Mouse (Mus musculus) natural killer cell, adult 2 months (primary cell): ENCODE measurements around the gene Rpl22.

Experiments used
- DNase-seq, 2 experiments: peaks; one replicate each; pipeline ENCODE4 v3.0.0; 2022; ENCODE audit warnings: low spot score in 2 of 2

Gene Rpl22

DNA sequence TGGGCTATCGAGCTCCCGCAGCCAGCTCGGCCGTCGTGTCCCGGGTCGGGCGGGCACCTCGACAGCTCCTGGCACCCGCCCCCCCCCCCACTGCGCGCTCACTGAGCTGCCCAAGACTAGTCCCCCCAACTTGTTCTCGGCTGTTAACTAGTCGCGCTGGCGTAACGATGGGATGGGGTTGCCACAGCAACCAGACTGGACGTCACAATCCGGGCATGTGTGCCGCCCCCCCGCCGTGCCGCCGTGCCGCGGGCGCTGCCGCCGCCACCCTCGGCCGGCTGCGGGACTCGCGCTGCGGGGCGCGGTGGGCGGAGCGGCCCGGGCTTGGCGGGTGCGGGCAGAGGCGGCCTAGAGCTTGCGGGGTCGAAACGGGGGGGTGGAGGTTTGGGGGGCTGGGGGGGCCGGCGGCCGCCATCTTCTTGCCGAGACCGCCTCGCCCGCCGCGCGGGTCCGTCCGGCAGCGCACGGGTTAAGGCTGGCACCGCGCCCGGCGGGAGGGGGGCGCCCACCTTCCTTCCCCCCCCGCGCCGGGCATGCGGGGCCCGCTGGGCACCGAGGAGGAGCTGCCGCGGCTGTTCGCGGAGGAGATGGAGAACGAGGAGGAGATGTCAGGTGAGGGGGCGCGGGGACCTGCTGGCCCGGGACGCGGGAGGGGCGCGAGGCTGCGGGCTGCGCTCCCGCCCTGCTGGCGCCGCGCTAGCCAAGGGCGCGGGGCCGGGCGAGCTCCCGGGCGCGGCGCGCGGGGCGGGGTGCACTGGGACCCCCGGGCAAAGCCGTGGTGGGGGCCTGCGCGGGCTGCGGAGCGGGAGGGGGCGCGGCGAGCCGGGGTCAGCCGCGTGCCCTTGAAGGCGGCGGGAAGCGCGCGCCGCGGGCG is 13.1 kb downstream of the Rpl22 start, which contains the start of gene Chd5:
Chd5 (plus strand) TSS at position 233 of the 874 bp plus-strand sequence.
- no peak for DNase-seq

DNA sequence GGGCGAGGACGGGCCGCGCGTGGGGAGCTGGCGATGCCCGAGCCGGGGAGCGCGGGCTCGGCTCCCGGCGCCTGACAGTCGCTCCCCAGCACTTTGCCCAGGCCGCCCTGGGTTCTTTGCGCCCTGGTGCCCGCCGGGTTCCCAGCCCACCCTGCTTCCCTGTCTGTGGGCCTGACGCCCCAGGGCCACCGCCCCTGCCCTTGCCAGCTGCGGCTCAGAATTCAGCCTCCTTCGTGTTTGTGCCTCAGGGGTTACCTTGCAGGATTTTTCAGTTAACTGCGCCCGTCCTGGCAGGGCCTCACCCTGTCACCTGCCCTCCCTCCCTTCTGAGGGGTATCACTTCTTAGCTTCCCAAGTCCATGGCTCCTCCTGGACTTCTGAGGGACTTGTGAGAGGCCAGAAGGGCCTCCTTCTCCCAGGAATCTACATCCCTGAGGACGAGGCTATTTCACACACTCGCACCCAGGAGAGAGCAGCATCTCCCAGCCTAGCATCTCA is 13.8 kb downstream of the Rpl22 start:
- no peak for DNase-seq

DNA sequence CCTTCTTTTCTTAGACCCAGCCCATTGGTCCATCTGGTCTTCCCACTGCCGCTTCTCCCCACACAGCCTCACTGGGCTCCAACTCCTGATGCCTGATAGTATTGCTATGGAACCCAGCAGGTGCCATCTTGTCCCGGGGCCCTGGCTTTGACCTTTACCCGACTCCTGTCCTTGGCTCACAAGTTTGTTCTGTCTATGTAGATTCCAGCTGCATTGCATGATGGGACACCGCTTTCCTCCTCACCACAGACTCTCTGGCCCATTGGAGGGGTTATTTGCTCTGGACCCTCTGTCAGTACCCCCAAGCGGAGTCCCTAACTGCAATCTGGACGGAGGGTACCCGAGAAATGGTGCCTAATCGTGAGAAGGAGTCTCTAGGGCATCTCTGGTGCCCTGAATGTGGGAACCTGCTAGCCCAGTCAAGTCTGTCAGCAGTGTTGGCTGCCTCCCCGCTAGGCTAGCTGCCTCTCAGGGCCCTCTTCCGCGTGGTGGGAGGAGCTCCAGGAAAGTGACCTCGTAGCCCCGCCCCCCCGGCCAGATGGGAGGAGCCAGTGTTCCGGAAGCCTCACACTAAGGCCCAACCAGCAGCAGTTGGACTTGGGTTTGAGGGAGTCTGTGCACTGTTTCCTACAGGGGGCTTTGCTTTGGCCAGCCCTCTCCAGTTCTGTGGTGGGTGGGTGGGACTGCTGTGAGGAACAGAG is 15.2 kb downstream of the Rpl22 start:
- DNase-seq = peak; percentile 26 to 31

DNA sequence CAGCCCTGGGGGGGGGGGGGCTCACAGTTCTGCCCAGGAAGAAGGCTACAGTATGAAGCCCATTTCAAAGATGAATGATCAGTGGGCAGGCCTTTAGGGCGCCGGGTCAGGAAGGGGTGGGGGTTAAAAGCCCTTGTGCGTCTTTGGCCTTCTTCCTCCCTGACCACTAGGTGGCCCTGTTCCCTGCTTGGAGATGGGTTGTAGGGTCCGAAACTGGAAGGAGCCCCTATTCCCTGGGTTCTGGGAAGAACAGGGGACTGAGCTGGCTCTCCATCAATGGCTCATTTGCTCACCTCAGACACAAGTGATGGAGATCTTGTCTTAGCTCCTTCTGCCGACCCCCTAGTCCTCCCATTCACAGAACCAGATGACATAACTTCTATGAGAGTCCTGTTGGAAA is 17.8 kb downstream of the Rpl22 start:
- peak; percentile 19 to 29 for DNase-seq

DNA sequence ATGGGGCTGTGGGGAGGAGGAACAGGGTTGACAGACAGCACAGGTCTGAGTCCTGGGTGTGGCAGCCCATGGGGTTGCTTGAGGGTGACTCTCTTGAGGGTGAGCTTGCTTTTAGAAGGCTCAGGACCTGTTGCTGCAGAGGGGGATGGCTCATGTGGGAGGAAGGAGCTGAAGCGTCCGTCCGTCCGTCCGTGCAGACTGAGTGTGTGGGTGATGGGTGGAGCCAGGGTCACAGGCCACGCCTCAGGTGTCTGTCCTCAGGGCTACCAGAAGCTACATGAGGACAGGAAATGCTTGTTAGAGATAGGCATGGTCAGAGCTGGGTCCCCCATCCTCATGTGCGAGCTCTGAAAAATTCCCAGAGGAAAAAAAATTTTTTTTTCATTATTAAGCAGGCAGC is 19.1 kb downstream of the Rpl22 start:
- DNase-seq = no peak

DNA sequence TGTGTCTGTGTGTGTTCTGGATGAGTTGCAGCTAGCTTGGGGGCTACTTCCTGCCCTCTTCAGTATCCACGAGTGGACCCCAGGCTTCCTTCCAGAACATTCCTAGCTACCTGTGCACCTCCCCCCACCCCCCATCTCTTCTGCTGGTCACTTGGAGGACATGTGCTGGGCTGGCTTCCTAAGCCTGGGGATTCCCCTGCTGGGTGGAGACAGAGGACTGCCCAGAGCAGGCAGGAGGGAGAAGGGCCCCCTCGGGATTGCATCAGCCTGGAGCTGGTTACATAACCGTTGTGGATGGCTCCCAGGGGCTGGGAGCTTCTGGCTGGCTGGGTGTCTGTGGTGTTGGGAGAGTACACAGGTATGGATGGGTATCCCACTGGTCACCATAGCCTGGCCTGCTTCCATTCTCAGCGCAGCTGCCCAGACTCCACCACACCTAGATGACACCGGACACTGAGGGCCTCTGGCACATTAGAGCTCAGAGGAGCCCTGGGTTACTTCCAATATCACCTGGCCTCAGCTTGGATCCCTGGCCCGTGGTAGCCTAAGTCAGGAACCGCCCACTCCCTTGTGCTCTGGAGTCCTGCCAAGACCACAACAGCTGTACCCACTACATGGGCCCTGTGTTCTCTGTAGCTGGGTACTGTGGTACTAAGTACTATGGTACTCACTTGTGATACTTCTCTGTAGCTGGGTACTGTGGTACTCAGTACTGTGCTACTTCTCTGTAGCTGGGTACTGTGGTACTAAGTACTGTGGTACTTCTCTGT is 19.8 kb downstream of the Rpl22 start:
- DNase-seq = no peak

DNA sequence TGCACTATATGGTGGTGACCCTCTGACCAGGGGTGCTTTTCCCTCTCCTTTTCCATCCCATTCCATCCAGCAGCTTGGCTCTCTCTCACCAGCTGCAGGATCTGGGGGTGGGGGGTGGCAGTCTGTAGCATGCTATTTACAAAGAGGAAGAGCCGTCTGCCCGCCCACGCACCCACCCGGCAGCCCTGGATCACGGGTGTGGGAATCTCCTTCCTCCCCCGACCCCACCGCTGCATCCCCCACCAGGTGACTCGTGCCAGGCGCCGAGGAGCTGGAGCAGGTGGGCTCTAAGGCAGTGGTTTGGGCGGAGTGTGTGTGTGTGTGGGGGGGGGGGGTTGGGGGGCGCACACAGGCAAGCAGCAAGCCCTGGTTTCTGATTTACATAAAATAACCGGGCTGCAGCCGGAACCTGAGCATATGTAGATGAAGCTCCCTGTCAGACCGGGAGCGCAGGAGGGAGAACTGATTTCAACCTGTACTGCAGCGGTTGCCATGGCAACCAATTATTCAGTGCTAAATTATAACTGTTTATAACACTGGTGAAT is 24.4 kb downstream of the Rpl22 start:
- DNase-seq = no peak

DNA sequence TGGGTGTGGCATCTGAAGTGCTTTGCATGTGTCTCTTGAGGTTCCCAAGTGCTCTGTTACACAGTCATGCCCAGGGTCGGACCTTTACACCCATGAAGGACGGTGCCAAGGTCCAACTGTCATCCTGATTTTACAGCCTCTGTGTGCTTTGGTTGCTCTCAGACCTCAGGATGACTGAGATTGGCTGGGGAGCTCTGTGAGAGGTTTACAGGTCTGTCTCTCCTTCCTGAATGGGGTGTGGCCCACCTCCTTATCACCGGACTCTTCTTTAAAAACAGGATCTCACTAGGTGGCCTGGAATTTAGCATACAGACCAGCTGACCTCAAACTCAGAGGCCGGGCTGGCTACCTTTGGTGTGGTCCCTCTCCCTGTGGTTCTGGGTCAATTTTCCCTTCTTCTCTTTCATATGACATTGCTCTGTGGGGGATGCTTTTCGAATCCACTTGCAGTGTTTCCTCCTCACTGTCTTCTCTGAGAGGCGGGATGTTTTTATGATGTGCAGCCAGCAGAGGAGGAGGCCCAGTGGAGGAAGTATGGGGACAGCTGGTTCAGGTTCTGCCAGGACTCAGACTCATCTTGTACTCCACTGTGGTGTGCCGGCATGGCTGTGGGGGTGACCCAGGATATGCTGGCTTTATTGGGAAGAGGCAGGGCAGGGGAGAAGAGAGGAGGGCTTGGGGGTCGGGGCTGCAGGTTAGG is 25.3 kb downstream of the Rpl22 start:
- no peak for DNase-seq

DNA sequence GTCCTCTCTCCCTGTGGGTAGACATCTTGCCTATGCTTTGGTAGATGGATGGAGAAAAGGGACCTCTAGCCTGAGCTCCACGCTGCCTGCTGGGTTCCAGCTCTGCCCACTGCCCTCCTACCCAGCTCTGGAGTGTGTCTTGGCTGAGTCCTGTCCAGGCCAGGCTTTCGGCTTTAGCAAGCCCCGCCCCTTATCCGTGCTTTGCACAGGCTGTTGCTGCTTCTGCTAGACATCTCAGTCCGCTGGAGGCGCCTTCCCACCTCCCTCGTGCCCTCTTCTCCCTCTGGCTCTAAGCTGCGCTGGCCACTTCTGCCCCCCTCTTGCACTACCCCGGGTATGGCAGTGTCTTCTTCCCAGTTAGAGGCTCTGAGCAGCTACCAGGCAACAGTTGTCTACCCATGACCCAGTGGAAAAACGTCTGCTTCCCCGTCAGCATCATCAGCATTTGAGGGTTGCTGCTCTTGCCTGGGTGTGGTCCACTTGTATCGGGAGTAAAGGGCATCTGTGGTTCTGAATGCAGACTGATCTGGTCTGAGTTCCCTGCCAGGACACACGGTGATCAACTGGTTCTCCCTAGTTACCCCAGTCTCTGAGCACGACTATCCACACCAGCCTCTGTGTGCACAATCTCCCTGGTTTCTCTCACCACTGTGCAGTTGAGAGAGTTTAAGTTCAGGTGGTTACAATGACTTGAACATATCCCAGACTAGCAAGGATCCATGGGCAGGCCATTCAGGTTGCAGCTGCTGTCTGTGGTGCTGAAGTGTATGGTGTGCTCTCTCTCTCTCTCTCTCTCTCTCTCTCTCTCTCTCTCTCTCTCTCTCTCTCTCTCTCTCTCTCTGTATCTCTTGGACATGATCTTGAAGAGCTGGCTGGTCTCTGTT is 26.1 kb downstream of the Rpl22 start:
- DNase-seq = no peak

DNA sequence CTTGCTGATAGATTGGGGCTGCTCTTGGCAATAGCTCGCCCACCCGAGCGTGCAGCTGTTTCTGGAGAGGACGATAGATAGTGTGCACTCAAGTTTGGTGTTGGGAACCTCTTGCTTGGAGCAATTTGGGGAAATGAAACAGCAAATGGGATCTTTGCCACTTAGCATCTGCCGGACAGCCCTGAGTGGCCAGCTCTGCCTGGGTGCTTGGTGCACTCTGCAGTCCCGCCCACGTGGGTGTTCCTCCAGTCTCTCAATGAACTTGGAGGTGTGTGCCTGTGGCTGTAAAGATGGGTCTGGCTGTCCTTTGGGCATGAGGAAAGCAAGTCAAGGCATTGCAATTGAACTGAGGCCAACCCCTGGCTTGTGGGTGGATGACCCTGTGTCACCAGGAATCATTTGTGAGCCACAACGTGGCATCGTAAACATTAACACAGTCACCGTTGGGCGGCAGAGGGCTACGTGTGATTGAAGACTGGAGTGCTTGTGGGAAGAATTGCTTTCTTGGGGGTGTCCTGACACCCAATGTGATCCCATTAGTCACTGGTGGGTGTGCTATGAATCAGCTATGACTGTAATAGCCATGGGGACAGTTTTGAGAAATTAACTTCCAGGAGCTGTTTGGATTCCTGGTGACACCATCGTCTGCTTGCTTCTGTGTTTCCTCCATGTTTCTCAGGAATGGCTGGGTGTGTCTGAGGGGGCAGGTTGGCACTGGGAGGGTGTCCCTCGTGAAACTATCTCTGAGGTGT is 28.5 kb downstream of the Rpl22 start:
- DNase-seq = no peak

DNA sequence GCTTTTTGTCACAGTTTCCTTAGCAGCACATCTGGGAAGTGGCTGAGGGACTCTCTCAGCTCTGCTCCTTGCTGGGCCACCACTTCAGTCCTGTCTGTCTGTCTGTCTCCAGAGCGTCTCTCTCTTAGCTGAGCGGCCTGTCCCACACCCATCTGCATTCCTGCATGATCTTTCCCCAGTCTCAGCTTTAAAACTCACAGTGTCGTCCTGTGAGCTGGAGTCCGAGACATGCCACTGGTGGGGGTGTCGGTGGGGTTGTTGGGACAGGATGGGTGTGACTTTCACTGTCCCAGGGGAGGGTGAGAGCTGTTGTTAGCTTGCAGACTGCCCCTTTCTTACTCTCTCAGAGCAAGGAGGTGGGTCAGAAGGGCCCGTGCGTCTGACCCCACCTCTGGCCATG is 30.1 kb downstream of the Rpl22 start:
- no peak for DNase-seq

DNA sequence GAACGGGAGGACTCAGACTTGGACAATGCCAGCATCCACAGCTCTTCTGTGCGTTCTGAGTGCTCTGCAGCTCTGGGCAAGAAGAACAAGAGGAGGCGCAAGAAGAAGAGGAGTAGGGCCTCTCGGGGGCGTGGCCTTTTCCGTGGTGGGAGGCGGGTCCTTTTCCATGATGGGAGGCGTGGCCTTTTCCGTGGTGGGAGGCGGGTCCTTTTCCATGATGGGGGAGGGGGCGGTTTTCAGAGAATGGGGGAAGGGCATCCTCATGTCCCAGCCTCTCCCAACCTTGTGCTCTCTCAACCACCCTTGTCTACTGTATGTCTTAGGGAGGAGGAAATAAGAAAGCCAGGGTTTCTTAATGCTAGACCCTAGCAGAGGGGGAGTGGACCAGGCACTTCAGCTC is 34.2 kb downstream of the Rpl22 start:
- DNase-seq = no peak

DNA sequence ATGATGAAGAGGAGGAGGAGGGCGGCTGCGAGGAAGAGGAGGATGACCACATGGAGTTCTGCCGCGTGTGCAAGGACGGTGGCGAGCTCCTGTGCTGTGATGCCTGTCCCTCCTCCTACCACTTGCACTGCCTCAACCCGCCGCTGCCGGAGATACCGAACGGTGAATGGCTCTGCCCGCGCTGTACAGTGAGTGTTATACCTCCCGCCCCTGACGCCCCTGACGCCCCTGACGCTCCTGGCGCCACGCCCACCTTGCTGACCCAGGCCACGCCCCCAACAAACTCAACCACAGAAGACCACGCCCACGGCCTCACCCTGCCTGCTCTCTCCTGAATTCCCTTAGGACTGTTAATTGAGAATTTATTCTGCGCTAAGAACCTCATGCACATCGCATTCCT is 35.3 kb downstream of the Rpl22 start:
- peak; percentile 30 to 33 for DNase-seq

DNA sequence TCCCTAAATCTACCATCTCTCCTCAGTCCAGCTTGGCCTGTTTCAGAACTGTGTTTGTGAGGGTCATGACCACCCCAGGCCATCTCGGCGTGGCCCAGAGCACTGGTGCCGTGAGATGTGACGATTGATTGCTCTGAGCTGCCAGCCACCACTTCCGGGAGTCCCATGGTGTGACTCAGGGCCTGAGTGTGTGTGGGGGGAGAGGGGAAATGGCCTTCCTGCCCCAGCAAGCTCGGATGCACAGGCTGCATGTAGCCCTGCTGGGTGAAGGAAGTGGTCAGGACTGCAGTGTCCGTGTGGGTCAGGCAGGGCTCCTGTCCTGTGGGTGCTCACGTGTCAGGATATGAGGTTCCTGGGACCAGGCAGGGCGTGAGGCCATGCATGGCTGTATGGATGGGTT is 36.6 kb downstream of the Rpl22 start:
- peak; percentile 70 to 83 for DNase-seq

DNA sequence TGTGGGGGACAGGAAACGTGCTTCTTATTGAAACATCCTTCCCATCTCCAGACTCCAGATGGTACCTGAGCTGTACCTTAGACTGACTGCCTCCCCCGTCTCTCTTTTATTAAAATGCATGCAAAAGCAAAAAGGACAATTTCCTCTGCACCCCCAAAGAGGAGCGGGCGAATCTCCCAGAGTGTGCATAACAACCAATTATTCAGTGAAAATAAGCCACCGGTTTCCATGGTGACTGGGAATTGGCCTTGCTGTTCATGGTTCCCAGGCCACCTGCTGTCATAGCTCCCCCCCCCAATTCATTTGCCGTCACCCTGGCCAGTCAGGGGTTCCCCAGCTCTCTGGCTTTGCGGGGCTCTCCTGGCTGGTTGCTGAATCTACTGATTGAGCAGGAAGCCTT is 39.7 kb downstream of the Rpl22 start:
- no peak for DNase-seq

DNA sequence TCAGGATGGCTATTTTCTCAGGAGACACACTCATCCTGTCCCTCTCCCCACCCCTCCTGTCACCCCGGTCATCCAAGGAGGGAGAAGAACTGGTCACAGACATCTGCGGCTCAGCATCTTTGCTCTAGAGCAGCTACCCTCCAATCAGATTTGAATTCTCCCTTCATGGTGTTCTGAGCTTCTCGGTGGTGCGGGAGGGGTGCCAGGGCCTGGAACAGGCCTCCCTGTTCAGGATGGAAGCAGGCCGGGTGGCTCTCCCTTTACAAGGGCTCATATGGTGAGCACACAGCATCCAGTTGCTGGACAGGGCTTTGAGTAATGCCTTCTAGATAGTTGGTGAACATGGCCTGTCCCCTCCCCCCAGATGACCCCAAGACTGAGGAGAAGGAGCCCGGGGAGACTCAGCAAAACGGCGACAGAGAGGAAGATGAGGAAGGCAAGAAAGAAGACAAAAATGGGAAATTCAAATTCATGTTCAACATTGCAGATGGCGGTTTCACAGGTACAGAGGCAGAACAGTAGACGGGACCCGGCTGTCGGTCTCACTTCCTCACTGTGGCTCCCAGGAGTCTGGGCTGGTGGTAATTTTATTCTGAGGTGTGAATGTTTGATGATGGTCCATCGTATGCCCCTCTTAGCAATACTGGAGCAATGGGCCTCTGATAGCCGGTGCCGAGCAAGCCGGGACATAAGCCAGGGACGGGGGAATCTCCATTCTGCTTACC is 57.1 kb downstream of the Rpl22 start:
- DNase-seq = no peak
